Mouse (Mus musculus) cerebellum, adult 18-20 months (tissue): ENCODE data around the gene Ets2.
"Not testable (repeated sequence)": the region's sequence is repeated elsewhere in the genome, so short reads cannot be mapped to it uniquely, and the experiment has no call there.

Experiments
- DNase-seq, 2 experiments: peaks; one replicate each; pipeline ENCODE4 v3.0.0; 2021

Ets2 gene

DNA sequence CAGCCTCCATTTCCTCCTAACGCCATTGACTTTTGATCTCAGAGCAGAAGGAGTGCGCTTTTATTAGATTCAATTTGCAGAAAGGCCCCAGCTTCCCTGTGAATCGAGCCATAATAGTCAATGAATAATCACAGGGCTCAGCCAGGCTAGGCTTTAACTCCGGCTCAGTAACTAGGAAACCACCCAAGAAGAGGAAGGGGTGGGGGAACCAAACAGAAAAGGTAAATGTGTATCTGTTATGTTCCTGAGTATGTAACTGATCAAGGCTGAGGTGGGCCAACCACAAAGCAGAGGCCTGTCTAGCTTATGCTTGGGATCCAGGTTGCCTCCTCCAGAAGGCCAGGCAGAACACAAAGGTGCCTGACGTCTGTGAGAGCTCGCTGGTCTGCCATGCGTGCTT is 1.7 kb upstream of the Ets2 start:
- no peak for DNase-seq

DNA sequence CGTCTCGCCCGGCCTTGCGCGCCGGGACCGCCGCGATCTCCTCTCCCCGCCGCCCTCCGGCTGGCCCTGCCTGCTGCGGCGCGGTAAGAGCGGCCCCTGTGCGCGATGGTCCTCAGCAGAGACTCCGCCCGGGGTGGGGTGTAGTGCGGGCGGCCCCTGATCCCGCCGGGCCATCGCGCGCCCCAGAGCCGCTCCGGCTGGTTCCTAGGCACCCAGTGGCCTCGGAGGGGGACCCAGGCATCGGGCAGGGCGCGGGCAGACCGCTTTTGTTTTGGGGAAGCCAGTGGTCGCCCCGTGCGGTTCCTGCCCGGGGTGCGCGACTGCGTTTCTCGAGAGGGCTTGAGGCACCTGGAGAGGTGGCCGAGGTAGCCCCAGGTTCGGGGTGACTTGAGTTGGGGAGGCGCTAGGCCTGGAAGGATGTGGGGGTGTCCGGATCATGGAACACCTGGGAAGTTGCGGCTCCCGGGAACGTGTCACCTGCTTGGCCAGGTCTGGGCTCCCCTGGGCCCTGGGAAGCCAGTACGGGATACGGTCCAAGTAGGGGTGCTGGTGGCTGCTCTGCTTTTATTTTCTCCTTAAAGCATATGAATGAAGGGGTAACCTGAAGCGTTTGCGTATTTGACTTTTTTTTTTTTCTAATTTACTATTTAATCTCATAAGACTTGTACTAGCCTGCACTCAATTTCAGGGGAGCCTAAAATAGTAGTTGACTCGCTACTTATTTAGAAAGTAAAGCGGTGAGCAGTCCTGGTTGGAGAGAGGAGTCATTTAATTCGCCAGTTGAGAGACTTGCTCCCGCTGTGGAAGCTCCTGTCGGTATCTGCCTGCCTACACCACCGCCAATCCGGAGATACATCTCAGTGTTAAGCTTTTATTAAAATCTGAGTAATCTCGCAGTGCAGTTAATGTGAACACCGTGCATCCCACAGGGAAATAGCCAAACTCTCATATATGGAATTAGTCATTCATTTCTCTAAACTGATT is 979 bp downstream of the Ets2 start:
- peak; percentile 58 to 67 for DNase-seq

GRCm38 (mm10) chr16:95703958-95704357 is 2.1 kb downstream of the Ets2 start:
- peak in 1 of 2 experiments; percentile 22 for DNase-seq

DNA sequence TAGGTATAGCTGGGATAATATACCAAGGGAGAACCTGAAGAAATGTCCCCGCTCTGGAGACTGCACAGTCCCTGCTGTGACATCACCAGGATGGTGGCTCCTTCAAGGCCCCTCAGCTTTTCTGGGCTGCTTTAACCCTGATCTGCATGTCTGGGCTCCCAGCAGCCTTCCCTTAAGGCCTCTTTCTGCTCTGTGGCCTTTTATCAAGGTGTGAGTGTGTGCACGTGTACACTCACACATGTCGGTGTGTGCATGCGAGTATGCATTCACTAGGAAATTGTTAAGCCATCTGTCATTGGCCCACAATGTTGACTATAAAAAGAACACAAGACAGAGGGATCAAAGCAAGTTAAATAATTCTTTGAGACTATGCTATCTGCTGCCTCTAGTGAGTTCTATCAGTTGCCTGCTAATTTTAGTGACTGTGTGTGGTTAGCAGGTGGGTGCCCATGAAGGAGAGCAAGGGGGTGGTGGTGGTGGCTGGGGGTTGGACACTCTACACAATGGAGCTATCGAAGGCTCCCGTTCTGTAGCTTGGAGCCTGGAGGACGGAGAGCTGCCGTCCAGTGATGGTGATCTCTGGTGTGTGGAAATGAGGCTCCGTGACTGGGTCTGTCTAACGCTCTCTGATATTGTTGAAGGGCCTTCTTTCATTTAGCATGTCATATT is 2.9 kb downstream of the Ets2 start:
- no peak for DNase-seq

GRCm38 (mm10) chr16:95705771-95706170 is 3.9 kb downstream of the Ets2 start:
- DNase-seq = no peak

- DNase-seq = no peak
Measured at GRCm38 (mm10) chr16:95708211-95709004, 6.5 kb downstream of the Ets2 start.

DNA sequence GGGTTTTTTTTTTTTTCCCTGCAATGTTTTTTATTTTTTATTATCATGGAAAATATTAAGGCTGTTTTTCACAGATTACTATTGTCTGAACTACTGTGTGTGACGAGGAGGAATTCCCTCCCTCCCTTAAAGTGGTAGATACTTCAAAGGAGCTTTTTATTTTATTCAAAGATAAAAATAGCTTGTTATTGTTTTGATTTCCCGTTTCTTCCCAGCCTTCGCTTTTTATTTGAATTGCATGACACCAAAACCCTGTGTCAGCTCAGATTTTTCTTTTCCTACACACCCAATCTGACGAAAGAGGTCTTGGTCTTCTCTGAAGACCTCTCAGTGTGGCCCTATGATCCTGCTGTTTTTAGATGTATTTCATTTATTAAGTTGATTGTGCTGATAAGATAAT is 7.3 kb downstream of the Ets2 start:
- DNase-seq = no peak

GRCm38 (mm10) chr16:95710129-95710528 is 8.3 kb downstream of the Ets2 start:
- no peak for DNase-seq

DNA sequence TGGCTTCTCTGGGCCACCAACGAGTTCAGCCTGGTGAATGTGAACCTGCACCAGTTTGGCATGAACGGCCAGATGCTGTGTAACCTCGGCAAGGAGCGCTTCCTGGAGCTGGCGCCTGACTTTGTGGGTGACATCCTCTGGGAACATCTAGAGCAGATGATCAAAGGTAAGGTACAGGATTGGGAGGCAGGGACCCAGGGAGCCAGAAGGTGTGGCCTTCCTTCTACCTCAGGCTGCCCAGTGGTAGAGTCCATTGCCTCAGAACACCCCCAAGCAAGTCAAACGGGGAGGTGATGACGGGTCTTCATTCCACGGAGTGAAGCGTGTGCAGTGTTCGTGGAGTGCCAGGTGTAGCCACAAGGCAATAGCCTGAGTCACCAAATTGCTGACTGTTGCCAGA is 10.2 kb downstream of the Ets2 start:
- no peak for DNase-seq

- DNase-seq = not testable (repeated sequence)
Measured at GRCm38 (mm10) chr16:95713077-95713476, 11.2 kb downstream of the Ets2 start.

DNA sequence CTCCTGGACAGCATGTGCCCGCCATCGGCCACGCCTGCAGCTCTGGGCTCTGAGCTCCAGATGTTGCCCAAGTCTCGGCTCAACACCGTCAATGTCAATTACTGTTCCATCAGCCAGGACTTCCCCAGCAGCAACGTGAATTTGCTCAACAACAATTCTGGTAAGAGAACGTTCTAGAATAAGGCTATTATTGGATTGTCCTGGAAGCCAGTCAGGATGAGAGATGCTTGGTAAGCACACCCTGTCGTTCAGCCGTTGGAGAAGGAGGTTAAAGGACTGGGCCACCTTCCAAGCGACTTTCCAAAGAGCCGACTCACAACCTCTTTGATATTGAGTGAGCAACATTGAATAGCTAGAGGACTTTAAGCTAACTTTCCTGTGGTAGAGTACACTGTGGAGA is 13.2 kb downstream of the Ets2 start:
- DNase-seq = no peak

DNA sequence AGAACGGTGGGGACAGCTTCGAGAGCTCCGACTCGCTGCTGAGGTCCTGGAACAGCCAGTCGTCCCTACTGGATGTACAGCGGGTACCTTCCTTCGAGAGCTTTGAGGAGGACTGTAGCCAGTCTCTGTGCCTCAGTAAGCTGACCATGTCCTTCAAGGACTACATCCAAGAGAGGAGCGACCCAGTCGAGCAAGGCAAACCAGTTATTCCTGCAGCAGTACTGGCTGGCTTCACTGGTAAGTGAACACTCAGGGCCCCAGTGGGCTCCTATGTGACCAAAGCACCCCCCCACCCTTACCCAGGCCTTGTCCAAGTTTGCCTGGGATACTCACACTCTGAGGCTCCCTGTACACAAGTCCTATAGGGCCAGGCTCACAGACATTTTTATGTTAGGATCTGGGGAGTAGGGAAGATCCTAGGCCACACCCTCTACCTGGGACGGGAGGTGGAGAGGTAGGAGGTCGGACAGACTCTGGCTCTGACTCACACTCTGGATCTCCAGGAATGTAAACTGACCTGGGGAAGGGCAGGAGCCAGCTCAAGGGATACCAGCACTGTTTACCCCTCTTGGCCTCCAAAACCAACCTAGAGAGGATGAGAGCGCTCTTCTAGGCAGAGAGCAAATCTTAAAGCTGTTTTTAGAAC is 14.3 kb downstream of the Ets2 start:
- DNase-seq = no peak

GRCm38 (mm10) chr16:95717631-95718030 is 15.8 kb downstream of the Ets2 start:
- no peak for DNase-seq

DNA sequence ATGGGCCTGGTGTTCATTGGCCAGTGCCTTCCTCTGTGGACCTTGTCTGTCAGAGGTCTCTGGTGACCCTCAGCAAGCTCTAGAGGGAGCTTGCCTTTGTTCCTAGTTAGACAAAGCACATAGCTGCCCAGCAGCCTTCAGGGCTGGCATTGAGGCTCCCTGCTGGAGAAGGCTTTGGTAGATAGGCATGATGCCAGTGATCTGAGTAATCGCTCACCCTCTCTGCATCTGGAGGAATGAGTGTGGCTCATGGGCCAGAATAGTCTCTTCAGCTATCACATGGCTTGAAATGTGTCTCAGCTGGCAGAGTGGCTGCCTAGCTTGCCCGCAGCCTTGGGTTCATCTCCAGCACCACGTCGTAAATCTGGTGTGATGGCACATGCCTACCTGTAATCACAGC is 16.2 kb downstream of the Ets2 start:
- DNase-seq = no peak

DNA sequence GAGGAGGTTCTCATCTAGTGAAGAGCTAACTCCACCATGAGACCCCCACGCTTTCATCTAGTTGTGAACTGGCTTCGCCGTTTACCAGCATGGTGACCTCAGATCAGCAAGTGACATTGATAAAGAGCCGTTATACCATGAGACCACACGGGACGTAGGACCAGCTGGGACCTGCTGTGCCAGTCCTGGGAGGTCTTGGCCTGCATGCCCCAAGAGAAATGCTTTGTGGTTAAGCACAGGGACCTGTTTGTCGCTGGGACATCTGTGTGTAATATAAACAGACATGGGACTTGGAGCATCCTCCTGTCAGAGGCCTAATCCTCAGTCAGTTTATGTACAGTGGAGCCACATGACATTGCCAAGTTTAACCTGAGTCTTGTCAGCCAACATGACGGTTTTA is 18.7 kb downstream of the Ets2 start:
- DNase-seq = no peak

DNA sequence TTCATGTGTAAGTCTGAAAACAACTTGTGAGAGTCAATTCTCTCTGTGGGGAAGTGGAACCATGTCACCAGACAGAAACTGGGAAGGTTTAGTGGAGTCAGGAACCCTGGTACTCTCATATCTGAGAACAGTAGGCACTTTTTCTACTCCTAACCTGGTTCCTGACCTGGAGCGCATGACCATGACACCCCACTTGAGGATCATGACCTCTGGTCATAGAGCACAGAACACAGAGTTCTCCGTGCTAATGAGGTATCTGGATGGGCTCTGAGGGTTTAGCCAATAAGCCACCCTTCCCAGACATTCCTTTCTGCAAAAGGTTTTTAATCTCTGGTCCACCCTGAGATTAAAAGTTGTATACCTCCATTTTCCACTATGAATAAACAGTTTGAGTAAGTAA is 22.4 kb downstream of the Ets2 start:
- no peak for DNase-seq

- no peak for DNase-seq
Measured at GRCm38 (mm10) chr16:95724776-95725175, 22.9 kb downstream of the Ets2 start.

DNA sequence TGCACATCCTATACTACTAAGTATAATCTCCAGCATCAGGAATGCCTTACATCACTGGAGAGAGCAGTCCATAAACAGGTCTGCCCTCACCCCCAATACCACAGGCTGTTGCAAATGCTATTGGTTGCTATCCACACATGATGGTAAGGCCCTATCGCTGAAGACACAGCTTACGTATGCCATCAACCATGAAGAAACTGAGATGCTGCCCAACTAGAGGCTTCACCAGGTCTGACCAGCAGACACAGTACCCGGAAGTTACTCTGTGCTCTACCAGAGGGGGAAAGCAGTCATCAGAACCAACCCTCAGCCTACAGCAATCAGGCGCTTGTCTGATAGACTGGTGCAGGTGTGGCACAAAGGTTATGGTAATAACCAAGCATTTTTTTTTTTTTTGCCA is 24.9 kb downstream of the Ets2 start:
- no peak for DNase-seq

- DNase-seq = no peak
Measured at GRCm38 (mm10) chr16:95728453-95729435, 26.9 kb downstream of the Ets2 start.

DNA sequence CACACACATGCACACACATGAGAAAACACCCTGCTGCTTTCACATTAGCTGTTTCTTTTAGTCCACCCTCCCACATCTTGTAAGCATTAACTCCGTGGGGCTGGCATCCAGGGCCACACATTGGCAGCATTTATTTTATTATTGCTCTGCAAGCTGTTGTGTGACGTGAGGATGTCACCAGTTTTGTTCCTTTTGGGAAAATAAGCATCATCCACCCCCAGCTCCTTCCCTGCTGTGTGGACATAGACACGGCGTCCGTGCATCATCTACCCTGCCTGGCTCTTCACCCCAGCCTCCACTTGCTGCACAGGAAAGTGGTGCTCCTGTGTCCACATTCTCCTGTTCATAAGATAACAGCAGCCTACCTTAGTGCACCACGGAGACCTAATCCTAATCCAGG is 27.9 kb downstream of the Ets2 start:
- no peak for DNase-seq

DNA sequence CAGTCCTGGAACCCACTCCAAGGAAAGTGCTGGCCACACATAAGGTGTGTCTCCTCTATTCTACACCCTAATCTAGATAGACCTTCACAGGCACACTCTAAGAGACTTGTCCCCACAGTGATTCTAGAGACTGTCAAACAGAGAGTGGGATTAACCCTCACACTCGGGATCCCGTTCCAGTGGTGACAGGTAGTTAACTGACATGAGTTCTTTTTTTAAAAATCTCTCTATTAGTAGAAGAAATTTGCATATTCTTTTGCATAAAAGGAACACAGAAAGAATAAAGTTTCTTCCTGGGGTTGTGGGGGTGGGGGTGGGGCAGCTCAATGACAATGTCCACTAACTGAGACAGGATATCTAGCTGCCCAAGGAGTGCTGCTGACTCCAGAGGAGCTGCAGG is 32.9 kb downstream of the Ets2 start:
- DNase-seq = no peak

- DNase-seq = no peak
Measured at GRCm38 (mm10) chr16:95736059-95736458, 34.2 kb downstream of the Ets2 start.
